Mouse (Mus musculus): Measurements from ENCODE around the gene Sat2.
A peak's percentile ranks its signal among the peaks of the same experiment; 100 is the strongest.

Sat2 gene

DNA sequence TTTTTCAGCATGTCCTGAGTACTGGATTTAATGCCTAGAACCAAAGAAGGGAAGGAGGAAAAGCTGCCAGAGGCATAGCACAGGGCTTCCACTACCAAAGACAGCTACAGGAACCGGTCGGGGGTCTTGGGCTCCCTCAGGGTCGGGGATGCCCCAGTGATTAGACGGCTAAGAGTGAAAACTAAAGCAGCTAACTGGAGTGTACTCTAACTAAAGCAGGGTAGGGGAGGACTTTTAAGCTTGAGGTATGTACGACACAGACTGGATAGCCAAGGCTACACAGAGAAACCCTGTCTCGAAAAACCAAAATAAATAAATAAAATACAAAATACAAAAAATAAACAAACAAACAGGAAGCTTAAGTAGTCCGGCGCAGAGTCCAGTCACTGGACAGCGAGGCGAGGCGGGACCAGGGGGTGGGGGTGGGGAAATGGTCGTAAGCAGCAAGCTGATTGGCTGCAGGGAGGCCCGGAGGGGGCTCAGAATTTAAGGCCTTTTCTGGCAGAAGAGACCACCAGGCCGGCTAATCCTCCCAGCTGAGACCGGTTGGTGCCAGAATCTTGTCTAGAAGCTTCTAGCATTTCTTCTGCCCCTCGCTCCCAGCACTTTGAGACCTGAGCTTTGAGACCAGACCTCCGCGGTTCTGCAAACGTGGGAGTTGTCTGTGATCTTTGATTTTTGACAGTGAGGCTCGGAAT, at the start of gene Sat2:
Gene Sat2 (plus strand): TSS at position 454 of the 698 bp plus-strand sequence.
- DNase-seq (ENCODE audit: low read depth, low spot score): no peak

DNA sequence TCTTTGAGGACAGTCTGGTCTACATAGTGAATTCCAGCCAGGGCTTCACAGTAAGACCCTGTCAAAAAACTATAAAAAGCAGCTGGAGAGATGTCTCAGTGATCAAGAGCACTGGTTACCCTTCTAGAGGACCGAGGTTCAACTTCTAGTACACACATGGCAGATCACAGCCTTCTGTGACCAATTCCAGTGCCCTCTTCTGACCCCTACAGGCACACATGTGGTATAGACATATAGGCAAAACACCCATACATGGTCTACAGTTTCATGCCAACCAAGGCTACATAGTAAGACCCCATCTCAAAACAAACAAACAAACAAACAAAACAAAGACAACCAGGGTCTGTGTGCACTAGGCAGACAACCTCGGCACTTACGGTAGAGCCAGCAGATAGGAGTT, 46.6 kb upstream of the Sat2 start:
- DNase-seq (ENCODE audit: low read depth, low spot score): no peak

DNA sequence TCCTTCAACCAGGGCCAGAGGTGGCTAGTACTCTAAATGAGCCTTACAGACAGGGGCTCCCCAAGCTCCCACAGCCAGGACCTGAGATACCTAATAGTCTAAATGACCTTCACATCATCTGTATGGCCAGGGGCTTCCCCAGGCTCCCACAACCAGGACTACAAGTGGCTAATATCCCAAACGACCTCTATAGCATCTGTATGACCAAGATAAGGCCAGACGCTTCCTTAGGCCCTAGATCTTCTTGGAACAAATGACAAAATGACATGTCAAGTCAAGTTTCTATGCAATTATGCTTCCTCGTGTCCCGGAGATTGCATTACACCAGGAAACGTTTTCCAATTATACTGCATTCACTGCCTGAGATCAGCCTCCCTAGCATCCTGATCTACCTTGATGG, 45.5 kb upstream of the Sat2 start:
- DNase-seq (ENCODE audit: low read depth, low spot score): no peak

DNA sequence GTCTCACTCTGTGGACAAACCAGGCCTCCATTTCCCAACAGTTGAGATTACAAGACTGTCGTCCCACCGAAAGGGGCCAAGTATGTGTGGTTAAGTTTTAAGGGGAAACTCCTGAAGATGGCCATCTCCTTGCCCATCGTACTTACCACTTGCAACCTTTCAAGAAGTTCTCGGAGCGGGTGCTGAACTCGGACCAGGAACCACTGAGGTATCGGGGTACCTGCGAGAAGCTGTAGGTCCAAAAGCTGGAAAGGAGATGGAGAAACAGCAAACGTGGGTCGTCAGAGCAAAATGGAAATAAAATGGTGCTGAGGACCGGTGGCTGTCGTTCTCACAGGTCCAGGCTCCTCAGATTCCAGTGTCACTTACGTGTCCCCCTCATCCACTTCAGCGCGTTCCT, 43.5 kb upstream of the Sat2 start:
- DNase-seq (ENCODE audit: low read depth, low spot score): no peak

DNA sequence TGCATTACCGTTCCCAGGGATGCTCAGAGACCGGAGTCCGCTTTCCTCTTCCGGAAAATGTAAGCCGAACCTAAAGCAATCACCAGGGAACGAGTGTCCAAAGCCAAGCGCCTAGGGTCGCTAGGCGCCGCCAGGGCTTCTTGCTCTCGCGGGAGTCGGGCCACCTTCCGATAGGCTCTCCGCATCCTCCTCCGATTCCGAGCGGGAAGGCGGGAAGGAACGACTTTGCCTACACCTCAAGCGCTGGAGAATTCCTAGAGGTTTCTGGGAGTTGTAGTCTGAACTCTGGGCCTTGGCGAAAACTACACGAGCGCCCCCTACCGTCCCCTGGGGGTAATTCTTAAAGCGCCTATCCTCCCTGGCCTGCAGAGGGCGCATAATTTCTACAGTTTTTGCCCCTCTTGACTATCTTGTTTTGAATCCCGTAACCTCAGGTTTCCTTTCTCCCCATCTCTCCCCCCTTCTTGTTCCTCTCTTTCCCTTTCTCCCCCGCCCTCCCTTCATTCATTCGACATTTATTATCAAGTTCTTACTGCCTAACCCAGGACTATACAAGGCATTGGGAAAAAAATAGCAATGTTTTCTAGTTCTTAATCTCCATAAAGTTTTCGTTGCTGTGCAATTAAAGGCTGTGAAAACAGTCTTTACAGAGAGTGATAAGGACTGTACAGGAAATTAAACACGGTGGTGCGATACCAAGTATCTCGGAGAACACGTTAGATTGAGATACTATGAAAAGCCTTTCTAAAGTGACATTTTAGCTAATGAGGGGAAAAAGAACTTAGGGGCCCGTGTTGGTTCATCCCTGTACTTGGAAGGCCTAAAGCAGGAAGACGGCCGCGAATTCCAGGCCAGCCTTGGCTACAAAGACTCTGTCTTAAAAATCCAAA, 42.5 kb upstream of the Sat2 start:
- DNase-seq (ENCODE audit: low read depth, low spot score): peak; percentile 99

DNA sequence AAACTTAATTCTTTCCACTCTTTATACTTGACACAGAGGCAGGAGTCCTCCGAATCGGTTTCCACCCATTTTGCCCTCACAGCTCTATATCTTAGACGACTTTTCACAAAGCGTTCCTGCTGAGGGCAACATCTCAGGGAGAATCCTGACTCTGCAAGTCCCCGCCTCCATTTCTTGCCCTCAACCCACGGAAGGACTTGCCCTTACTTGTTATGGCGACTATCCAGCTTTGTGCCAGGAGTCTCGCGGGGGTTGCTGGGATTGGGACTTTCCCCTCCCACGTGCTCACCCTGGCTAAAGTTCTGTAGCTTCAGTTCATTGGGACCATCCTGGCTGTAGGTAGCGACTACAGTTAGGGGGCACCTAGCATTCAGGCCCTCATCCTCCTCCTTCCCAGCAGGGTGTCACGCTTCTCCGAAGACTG, 41.7 kb upstream of the Sat2 start, which contains the start of the genes Wrap53 and Trp53:
Gene Wrap53 (minus strand): TSS at position 165 of the 424 bp plus-strand sequence.
Gene Trp53 (plus strand): TSS at position 269 of the 424 bp plus-strand sequence.
- peak; percentile 82 for DNase-seq (ENCODE audit: low read depth, low spot score)

DNA sequence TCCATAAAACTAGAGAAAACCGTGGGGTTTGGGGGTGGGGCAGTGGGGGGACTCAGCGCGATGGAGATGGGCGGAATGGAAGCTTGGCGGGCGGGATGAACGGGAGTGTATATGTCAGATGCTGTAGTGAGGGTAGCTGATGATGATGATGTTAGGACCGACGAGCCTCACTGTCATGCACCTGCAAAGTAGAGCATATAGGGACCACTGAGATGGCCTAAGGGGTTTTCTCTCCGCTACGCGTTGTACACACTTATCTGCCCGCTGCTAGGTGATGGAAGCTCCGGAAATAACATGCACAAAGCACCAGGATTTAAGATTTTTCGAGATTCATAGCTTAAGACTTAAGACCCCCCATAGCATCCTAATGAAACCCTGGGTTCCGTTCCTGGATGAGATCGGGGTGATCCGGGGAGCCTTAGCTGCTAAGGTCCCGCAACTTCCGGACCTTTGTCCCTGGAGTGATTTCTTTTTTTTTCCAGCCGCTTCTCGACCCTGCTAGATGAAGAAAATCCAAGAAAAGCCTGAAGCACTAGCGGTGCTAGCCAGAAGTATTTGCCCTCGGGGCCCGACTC, 41.2 kb upstream of the Sat2 start:
- DNase-seq (ENCODE audit: low read depth, low spot score): no peak

DNA sequence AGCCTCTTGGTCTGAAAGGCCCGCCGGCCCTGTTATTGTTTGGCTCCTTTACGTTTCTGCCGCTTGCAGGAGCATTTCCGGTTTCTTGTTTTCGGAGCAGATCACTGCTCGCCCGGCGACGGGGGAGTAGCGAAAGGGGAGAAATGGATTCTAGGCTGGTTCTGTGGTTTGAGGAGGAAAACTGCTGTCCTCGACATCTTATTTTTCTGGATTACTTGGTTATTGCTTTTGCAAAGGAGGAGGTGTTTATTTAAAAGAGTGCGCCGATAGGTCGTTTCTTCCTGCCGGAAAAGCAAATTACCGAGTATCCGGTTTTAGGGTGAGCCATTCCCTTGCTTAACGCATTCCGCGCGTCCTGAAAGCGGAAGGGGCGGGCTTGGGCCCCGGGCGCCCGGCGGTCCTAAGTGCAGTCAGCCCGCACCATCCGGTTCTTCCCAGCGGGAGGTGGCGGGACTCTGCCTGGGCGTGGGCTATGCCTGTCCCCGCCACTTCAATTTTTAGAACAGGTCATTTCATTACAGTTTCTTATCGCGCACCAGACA, 40.6 kb upstream of the Sat2 start:
- DNase-seq (ENCODE audit: low read depth, low spot score): peak; percentile 90

DNA sequence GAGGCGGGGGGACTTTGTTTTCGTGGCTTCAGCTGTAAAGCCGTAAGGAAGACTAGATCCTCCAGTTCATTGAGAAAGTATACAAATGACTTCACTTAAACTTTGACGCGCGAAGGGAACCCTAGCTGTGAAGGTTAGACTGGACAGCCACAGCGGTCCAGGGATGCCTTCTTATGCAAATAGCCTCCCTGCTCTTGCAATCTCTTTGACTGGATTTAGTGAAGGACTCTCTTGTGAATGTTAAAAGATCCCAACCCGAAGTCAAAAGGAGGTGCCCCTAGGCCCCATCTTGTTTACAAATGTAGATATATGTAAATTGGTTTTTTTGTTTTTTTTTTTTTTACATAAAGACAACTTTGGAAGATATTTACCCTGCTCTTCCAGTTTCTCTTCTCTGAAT, 40.0 kb upstream of the Sat2 start:
- no peak for DNase-seq (ENCODE audit: low read depth, low spot score)

DNA sequence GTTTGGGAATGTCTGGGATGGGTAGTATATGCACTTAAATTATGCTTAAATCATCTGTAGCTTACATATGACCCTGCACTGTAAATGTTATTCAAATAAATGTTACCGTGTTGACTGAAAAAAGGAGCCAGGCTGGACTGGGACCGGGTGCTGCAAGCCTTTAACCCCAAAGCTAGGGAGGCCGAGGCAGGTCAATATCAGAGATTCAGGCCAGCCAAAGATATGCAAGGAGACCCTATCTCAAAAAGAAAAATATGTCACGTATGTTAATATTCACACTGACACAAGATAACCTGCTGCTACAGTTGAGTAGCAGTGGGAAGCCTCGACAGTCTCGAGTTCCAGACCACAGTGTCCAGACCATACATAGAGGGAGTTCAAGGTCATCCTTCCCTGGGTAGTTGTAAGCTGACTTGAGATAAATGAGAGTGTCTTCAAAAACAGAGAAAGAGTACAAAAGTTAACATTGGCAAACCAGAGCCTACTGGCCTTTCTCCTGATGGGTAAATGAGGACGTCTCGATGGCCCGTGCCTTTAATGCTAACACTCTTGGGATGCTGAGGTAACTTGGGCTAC, 39.5 kb upstream of the Sat2 start:
- DNase-seq (ENCODE audit: low read depth, low spot score): no peak

DNA sequence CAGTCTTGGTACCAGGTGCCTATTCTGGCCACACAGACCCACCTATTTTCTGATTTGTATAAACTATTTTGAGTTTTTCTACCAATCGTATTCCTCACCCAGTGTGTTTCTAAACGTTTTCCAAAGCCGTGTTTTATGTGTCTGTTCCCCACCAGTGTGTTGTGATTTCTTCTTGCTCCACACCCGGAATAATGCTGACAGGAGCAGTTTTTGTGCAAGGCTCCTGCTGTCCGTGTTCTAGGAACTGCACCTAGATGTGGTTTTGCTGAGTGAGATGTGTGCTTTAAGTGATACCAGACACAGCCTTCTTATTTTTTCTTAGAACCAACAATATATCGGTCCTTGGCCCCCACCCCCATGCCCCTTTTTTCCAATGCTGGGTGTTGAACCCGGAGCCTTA, 37.8 kb upstream of the Sat2 start:
- DNase-seq (ENCODE audit: low read depth, low spot score): no peak

DNA sequence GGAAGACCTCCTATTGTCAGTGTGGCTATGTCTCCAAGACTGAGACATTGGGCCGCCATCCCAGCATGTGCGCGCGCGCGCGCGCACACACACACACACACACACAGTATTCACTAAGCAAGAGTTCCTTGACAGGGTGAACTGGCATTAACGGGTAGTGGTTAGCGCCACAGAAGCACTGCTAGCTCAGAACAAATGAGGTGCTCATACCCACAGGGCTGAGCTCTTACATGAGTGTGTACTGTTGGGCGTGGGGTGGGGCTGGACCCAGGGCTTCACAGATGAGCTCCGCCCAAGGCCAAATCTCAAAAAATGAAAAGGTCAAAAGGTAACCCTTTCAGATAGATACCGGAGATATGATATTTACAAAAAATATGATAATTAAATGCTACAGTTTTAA, 36.9 kb upstream of the Sat2 start:
- no peak for DNase-seq (ENCODE audit: low read depth, low spot score)

DNA sequence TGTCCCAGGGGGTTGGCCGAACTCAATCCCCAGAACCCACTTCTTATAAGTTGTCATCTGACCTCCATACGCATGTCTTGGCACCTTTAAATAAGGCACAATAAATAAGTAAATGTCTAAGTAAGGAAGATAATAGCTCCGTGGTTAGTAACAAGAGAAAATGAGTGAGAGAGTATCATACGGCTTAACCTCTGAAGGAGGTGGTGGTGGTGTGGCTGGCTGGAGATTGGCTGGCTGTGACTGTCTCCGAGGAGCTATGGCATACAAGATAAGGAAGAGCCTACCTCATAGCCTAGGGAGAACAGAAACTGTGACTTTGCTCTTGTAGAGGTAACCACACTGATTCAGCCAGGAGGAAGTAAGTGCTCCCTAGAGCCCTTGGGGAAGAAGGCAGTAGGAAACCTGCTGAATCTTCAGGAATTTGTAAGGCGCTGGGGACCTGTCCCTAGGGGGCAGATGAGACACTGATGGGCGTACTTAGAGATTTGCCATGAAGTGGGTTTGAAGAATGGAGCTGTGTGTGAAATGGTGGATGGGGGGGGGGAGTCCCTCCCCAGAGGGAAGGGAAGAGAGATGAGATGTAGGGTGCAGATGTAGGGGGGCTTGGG, 36.0 kb upstream of the Sat2 start:
- peak; percentile 69 for DNase-seq (ENCODE audit: low read depth, low spot score)

DNA sequence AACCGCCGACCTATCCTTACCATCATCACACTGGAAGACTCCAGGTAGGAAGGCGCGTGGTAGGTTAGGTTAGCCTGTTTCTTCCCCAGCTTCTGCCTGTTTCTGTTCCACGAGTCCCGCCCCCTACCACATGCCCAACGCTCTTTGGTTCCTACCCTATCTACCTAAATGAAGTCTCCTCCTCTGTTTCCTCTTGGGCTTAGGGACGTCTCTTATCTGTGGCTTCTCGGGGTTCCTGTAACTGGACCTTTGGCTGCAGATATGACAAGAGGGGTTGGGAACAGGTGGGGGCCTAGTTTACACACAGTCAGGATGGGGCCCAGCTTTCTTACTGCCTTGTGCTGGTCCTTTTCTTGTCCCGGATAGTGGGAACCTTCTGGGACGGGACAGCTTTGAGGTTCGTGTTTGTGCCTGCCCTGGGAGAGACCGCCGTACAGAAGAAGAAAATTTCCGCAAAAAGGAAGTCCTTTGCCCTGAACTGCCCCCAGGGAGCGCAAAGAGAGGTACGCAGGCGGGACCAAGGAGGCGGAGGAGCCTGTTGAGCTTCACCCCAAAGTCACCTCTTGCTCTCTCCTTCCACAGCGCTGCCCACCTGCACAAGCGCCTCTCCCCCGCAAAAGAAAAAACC, 32.5 kb upstream of the Sat2 start:
- no peak for DNase-seq (ENCODE audit: low read depth, low spot score)

DNA sequence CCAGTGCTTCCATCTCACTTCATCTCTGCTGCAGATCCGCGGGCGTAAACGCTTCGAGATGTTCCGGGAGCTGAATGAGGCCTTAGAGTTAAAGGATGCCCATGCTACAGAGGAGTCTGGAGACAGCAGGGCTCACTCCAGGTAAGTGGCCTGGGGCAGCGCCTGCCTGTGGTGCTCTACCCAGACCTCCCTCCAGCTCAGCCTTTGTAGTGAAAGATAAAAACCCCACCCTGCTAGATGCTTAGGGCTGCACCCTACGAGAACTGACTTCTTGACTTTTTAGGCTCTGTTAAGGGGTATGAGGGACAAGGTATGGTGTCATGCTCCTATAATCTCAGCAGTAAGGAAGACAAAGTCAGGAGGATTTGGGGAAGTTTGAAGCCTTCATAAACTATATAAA, 31.2 kb upstream of the Sat2 start:
- DNase-seq (ENCODE audit: low read depth, low spot score): no peak

DNA sequence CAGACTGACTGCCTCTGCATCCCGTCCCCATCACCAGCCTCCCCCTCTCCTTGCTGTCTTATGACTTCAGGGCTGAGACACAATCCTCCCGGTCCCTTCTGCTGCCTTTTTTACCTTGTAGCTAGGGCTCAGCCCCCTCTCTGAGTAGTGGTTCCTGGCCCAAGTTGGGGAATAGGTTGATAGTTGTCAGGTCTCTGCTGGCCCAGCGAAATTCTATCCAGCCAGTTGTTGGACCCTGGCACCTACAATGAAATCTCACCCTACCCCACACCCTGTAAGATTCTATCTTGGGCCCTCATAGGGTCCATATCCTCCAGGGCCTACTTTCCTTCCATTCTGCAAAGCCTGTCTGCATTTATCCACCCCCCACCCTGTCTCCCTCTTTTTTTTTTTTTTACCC, 30.4 kb upstream of the Sat2 start:
- DNase-seq (ENCODE audit: low read depth, low spot score): no peak

DNA sequence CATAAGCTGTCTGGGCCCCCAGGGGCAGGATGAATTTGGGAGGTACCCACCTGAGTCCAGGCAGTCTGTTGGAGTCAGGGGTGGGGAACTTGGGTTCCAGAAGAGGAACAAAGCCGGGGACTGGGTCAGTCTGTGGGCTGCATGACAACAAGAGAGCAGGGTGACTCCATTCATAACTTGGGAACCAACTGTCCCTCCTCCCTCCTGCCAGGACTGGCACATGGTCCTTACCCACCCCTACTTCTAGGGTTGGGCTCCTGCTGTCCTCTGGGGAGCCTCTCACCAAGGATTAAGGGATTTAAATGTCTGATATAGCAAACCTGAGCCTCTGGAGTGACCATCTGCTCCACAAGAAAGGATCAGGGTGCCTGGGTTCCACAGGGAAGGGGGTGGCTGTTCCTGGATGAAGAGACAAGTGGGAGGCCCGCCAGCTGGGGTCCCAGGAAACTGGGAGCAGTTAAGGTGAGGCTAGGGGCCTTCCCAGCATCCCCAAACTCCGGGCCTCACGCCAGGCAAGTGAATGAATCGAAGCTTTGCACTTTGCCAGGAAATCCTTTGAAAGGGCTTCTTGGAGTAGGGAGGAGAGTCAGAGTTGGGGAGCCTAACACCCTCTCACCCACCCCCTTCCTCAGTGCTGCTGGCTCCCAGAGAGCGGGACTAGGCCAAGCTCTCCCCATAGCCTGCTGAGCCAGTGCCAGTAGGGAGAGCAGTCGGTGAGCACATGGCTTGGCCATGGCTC, 29.8 kb upstream of the Sat2 start:
- DNase-seq (ENCODE audit: low read depth, low spot score): no peak

DNA sequence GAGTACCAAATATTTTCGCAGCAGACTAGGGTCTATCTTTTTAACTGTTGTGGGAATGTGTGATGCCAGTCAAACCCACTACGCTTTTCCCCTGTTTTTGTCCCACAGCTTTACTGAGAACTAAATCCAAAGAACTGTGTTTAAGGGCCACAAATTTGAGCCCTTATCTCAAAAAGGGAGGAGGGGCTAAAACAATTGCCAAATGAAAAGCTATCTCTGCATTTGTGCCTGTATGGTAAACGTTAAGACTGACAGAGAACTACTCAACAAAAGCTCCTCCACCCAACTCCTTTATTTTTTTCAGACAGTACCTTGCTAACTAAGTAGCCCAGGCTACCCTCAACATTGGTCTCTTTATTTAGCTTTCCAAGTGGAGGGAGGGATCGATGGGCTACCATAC, 29.0 kb upstream of the Sat2 start:
- no peak for DNase-seq (ENCODE audit: low read depth, low spot score)

DNA sequence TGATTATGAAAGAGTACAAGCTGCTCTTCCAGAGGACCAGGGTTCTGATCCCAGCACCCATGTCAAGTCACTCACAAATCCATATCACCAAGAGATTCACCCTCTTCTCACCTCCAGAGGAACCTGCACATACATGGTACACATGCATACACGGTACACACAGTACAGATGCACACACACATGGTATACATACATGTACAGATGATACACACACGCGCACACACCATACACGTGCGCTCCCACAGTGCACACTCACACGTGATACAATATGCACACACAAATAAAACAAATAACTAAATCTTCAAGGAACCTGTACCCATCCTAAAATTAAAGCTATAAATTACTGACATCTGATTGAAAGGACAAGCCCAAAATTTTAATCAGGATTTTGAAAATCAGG, 27.0 kb upstream of the Sat2 start:
- DNase-seq (ENCODE audit: low read depth, low spot score): no peak

DNA sequence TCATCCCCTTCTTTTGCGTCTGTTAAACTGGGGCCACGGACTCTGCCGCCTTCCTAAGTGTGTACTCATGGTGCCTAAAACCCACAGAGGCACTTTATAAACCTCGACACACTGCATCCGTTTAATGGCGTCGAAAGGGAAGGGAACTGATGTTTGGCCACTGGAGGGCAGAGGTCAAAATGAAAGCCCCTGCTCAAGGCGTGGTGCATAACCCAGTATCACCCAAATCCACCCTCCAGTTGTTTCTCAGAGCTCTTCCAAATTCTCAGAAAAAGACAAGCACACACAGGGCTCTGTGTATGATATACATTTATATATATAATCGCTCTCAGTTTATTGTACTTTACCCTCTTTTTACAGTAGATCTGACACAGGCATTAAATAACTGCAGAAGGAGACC, 22.4 kb upstream of the Sat2 start:
- DNase-seq (ENCODE audit: low read depth, low spot score): no peak
